ENCODE assay signal across 8 mouse cellular contexts in genomic region chr4:108780057-108780863, GRCm38 (mm10). TPM values are rescaled to one million over a fixed set of nuclear protein-coding genes. Genes with fewer than 3 reads are reported as not detected.
A peak's percentile ranks its signal among the peaks of the same experiment; 100 is the strongest.
DNase-seq lines count a peak whose midpoint lies in the region; ATAC-seq lines count a peak whose summit lies in the region.

TSS of gene Zfyve9 (minus strand) at chr4:108780798.

- H3K4me3 ChIP-seq in hindbrain, embryonic 11.5 days (ENCODE audit: low read depth, low read length), result peak within 1 kb of the TSS; percentile 90

- H3K9me3 ChIP-seq in hindbrain, embryonic 11.5 days (ENCODE audit: control insufficient read depth, low read length), result no peaks in the 10 kb centered on the region

- DNase-seq in Muller cell, postnatal 12 days (ENCODE audit: inconsistent ontology term), result peak; percentile 88
- DNase-seq in cerebellum, adult 8-10 months, result peak; percentile 78
- DNase-seq in frontal cortex, postnatal 10 days (ENCODE audit: low spot score in 2 of 2), result peak; percentile 41 to 81
- peak; percentile 90 for DNase-seq in hindbrain, embryonic 11.5 days (ENCODE audit: low spot score)
- DNase-seq in layer of hippocampus, postnatal 25 days (ENCODE audit: extremely low spot score in 1 of 2, low spot score in 1 of 2), result peak; percentile 72 to 74
- peak; percentile 85 for DNase-seq in lung, postnatal 14 days
- DNase-seq in ovary, postnatal 36 days (ENCODE audit: low spot score), result peak; percentile 88
- peak; percentile 80 for DNase-seq in thymus, postnatal 14 days

- H3K36me3 ChIP-seq in hindbrain, embryonic 11.5 days (ENCODE audit: control insufficient read depth, insufficient read depth, low read length), result no peaks in the 10 kb centered on the region

- H3K27me3 ChIP-seq in hindbrain, embryonic 11.5 days (ENCODE audit: control insufficient read depth, insufficient read depth, low read length), result no peaks in the 10 kb centered on the region

- peak within 1 kb of the TSS; percentile 96 for H3K27ac ChIP-seq in hindbrain, embryonic 11.5 days (ENCODE audit: low read depth, low read length)

- no peaks in the 10 kb centered on the region for H3K4me1 ChIP-seq in hindbrain, embryonic 11.5 days (replicated peaks; ENCODE audit: control insufficient read depth, insufficient read depth, low read length)

- peak; percentile 93 for ATAC-seq in hindbrain, embryonic 11.5 days (ENCODE audit: low FRiP score)

- under 1% methylated on average over 78 of the region's 111 CpGs for WGBS in hindbrain, embryonic 11.5 days

- peak within 1 kb of the TSS; percentile 98 for H3K9ac ChIP-seq in hindbrain, embryonic 11.5 days (ENCODE audit: low read depth, low read length)

- peak within 1 kb of the TSS; percentile 57 for H3K4me2 ChIP-seq in hindbrain, embryonic 11.5 days (replicated peaks; ENCODE audit: low read depth, low read length)

RNA-seq across cellular contexts. Expression of gene Zfyve9, which starts in this region (rescaled TPM):
- 3.5 and 8.4 TPM in 2 replicates for polyA plus RNA-seq in hindbrain, embryonic 11.5 days (2014; fragmentation: Nextera tagmentation; extraction: Ambion mirVana)
- total RNA-seq in layer of hippocampus, postnatal 25 days (2021), result 10 to 100 TPM; 53.1 to 54.6 TPM

Comparison
In these comparisons a context has a peak if more than half of its experiments do, and no peak if none do; other contexts are left out.
1. Peak in every context shown above with its lines: DNase-seq, ATAC-seq, H3K4me3 ChIP-seq and H3K27ac ChIP-seq.